Mouse (Mus musculus) bone marrow macrophage, adult 2 months (primary cell): ENCODE measurements around the gene Tspan2. TPM values are rescaled to one million over a fixed set of nuclear protein-coding genes. Genes with fewer than 3 reads are reported as not detected.

Experiments
- H3K27ac ChIP-seq: 2 replicates; pipeline ENCODE4 v1.5.1; 2012; ENCODE audit warnings: low read depth, low read length; ENCODE audit not compliant: insufficient read depth
- H3K4me1 ChIP-seq: 2 replicates; pipeline ENCODE4 v1.6.1; 2012; ENCODE audit warnings: low read length; ENCODE audit not compliant: control insufficient read depth, insufficient read depth
- H3K4me3 ChIP-seq: 2 replicates; pipeline ENCODE4 v1.5.1; 2012; ENCODE audit warnings: mild to moderate bottlenecking, low read length, moderate library complexity; ENCODE audit not compliant: insufficient read depth
- CTCF ChIP-seq: IDR thresholded peaks from 2 replicates; pipeline ENCODE4 v1.5.1; 2012; ENCODE audit warnings: low read depth, mild to moderate bottlenecking, low read length, moderate library complexity
- POLR2A ChIP-seq: IDR thresholded peaks from 2 replicates; pipeline ENCODE4 v1.6.1; 2012; ENCODE audit warnings: mild to moderate bottlenecking, low read depth, low read length, borderline replicate concordance
- polyA plus RNA-seq: library from polyadenylated mRNA; stranded (reverse); fragments of >200 nt; gene quantifications from 2 replicates; pipeline ENCODE4 v1.2.4, GENCODE M21; 2012; ENCODE audit not compliant: missing spikeins, insufficient read depth, insufficient read length

Tspan2 gene
- polyA plus RNA-seq, 1 experiment, result not detected

GRCm38 (mm10) chr3:102715066-102715584 lies 19.2 kb upstream of the Tspan2 start:
- H3K27ac ChIP-seq, result peak overlapping the region; percentile 48
- TF ChIP-seq POLR2A (no peak), CTCF (peak; percentile 96)

GRCm38 (mm10) chr3:102715839-102716238 lies 18.5 kb upstream of the Tspan2 start:
- H3K27ac ChIP-seq, result no peak overlapping the region
- peak overlapping the region; percentile 62; the same call in 1 of the 2 replicates for H3K4me3 ChIP-seq
- TF ChIP-seq CTCF (no peak), POLR2A (no peak)
- H3K4me1 ChIP-seq, result peaks cover 9% of the 10 kb centered on the region

More at GRCm38 (mm10) chr3:102715066-102715584, 19.2 kb upstream of the Tspan2 start:
- Histone ChIP-seq H3K4me3 (peak overlapping the region; percentile 62), H3K4me1 (peaks cover 9% of the 10 kb centered on the region)

GRCm38 (mm10) chr3:102717586-102718285 lies 16.6 kb upstream of the Tspan2 start:
- Histone ChIP-seq H3K4me1 (peaks cover 9% of the 10 kb centered on the region), H3K4me3 (no peak overlapping the region), H3K27ac (no peak overlapping the region)
- TF ChIP-seq POLR2A, result no peak
- no peak for TF ChIP-seq CTCF

GRCm38 (mm10) chr3:102723154-102723553 lies 11.2 kb upstream of the Tspan2 start:
- H3K4me3 ChIP-seq, result no peak overlapping the region
- no peak for TF ChIP-seq CTCF
- no peak overlapping the region for H3K27ac ChIP-seq
- H3K4me1 ChIP-seq, result 0 out of 2 replicates have a peak, but pooled peaks cover 2% of the 10 kb centered on the region

GRCm38 (mm10) chr3:102723841-102724570 lies 10.3 kb upstream of the Tspan2 start:
- Histone ChIP-seq H3K27ac (no peak overlapping the region), H3K4me1 (0 out of 2 replicates have a peak, but pooled peaks cover 2% of the 10 kb centered on the region), H3K4me3 (peak overlapping the region; percentile 33)
- no peak for TF ChIP-seq POLR2A
- TF ChIP-seq CTCF, result no peak

- TF ChIP-seq POLR2A (no peak), CTCF (no peak)
- Histone ChIP-seq H3K4me3 (no peak overlapping the region), H3K27ac (no peak overlapping the region), H3K4me1 (0 out of 2 replicates have a peak, but pooled peaks cover 2% of the 10 kb centered on the region)
Observed at GRCm38 (mm10) chr3:102724798-102725459, 9.4 kb upstream of the Tspan2 start.

- Histone ChIP-seq H3K4me1 (no peaks in the 10 kb centered on the region), H3K27ac (no peak overlapping the region), H3K4me3 (no peak overlapping the region)
- no peak for TF ChIP-seq CTCF
- no peak for TF ChIP-seq POLR2A
Observed at GRCm38 (mm10) chr3:102729416-102729815, 4.9 kb upstream of the Tspan2 start.

GRCm38 (mm10) chr3:102731112-102731511 lies 3.2 kb upstream of the Tspan2 start:
- TF ChIP-seq POLR2A (no peak), CTCF (no peak)
- Histone ChIP-seq H3K4me1 (no peaks in the 10 kb centered on the region), H3K4me3 (no peak overlapping the region), H3K27ac (no peak overlapping the region)

GRCm38 (mm10) chr3:102732619-102733018 lies 1.7 kb upstream of the Tspan2 start:
- no peak for TF ChIP-seq CTCF
- no peak for TF ChIP-seq POLR2A
- no peaks in the 10 kb centered on the region for H3K4me1 ChIP-seq
- H3K27ac ChIP-seq, result no peak overlapping the region
- H3K4me3 ChIP-seq, result no peak overlapping the region
